ENCODE assay signal across 27 mouse cellular contexts in genomic region chr2:122854636-122855035, GRCm38 (mm10).
A peak's percentile ranks its signal among the peaks of the same experiment; 100 is the strongest.
DNase-seq lines count a peak whose midpoint lies in the region; ATAC-seq and TF ChIP-seq lines count a peak whose summit lies in the region.
"Had no signal": no experiment of that assay in that cellular context is flagged by ENCODE, and none has a peak within 500 bp of the region (broad histone marks: within the 10 kb centered on the region; RNA-seq: fewer than 3 reads in every experiment).

No protein-coding gene starts in this region.

- peak overlapping the region; percentile 85 for H3K27ac ChIP-seq in heart, embryonic 11.5 days (ENCODE audit: low read depth, low read length)
- H3K27ac ChIP-seq in heart, embryonic 16.5 days (ENCODE audit: low read length) = peak overlapping the region; percentile 82
- H3K27ac ChIP-seq in midbrain, embryonic 15.5 days = no peak overlapping the region
- no peak overlapping the region for H3K27ac ChIP-seq in layer of hippocampus, adult 2 months
- H3K27ac ChIP-seq: embryonic facial prominence, embryonic 12.5 days; limb, embryonic 15.5 days; liver, embryonic 14.5 days; macrophage had no signal

- H3K4me1 ChIP-seq in heart, embryonic 11.5 days (ENCODE audit: control insufficient read depth, insufficient read depth, low read length) = peaks cover 17% of the 10 kb centered on the region
- peaks cover 12% of the 10 kb centered on the region for H3K4me1 ChIP-seq in heart, embryonic 16.5 days (ENCODE audit: control insufficient read depth, insufficient read depth, low read length)
- no peaks in the 10 kb centered on the region for H3K4me1 ChIP-seq in midbrain, embryonic 15.5 days
- H3K4me1 ChIP-seq: embryonic facial prominence, embryonic 12.5 days; limb, embryonic 15.5 days had no signal

- WGBS in heart, embryonic 11.5 days (ENCODE audit: insufficient replicate concordance) = 36% methylated on average over 4 of the region's 4 CpGs
- 48% methylated on average over 4 of the region's 4 CpGs for WGBS in heart, embryonic 16.5 days
- WGBS in midbrain, embryonic 15.5 days = 38% methylated on average over 4 of the region's 4 CpGs

- H3K36me3 ChIP-seq in heart, embryonic 11.5 days (ENCODE audit: control insufficient read depth, insufficient read depth, low read length) = no peaks in the 10 kb centered on the region
- no peaks in the 10 kb centered on the region for H3K36me3 ChIP-seq in heart, embryonic 16.5 days (ENCODE audit: control insufficient read depth, insufficient read depth)
- H3K36me3 ChIP-seq in midbrain, embryonic 15.5 days (replicated peaks) = no peaks in the 10 kb centered on the region
- H3K36me3 ChIP-seq: embryonic facial prominence, embryonic 12.5 days; G1E; limb, embryonic 15.5 days had no signal

- no peak for ATAC-seq in heart, embryonic 11.5 days (replicated peaks; ENCODE audit: insufficient number of reproducible peaks, low FRiP score, low TSS enrichment)
- no peak; the same call in 1 of the 2 replicates for ATAC-seq in heart, embryonic 16.5 days (replicated peaks; ENCODE audit: extremely low read depth, insufficient read depth, low FRiP score)
- peak; percentile 42; the same call in 1 of the 2 replicates for ATAC-seq in midbrain, embryonic 15.5 days (replicated peaks)
- ATAC-seq: forebrain, embryonic 14.5 days; hindbrain, embryonic 16.5 days had no signal

- H3K27me3 ChIP-seq in heart, embryonic 11.5 days (ENCODE audit: control insufficient read depth, insufficient read depth, low read length) = no peaks in the 10 kb centered on the region
- no peaks in the 10 kb centered on the region for H3K27me3 ChIP-seq in heart, embryonic 16.5 days (ENCODE audit: control insufficient read depth, insufficient read depth, low read length)
- no peaks in the 10 kb centered on the region for H3K27me3 ChIP-seq in midbrain, embryonic 15.5 days (replicated peaks)
- H3K27me3 ChIP-seq: embryonic facial prominence, embryonic 12.5 days; limb, embryonic 15.5 days had no signal

- H3K9me3 ChIP-seq in heart, embryonic 11.5 days (replicated peaks; ENCODE audit: control insufficient read depth, low read length) = no peaks in the 10 kb centered on the region
- no peaks in the 10 kb centered on the region for H3K9me3 ChIP-seq in heart, embryonic 16.5 days (replicated peaks; ENCODE audit: control insufficient read depth, low read length)
- no peaks in the 10 kb centered on the region for H3K9me3 ChIP-seq in midbrain, embryonic 15.5 days
- H3K9me3 ChIP-seq: embryonic facial prominence, embryonic 12.5 days; limb, embryonic 15.5 days had no signal

- no peak for TF ChIP-seq POLR2A in brain, embryonic 14.5 days (IDR thresholded peaks at IDR 0.05; ENCODE audit: borderline replicate concordance, extremely low read depth, insufficient read depth, insufficient read length, poor library complexity, severe bottlenecking)

- DNase-seq in heart, adult 11 months = no peak
- no peak for DNase-seq in heart, adult 8-10 months (ENCODE audit: low spot score)
- peak; percentile 36 for DNase-seq in brain, embryonic 14.5 days (ENCODE audit: low read depth)
- DNase-seq in layer of hippocampus, adult 2 months (ENCODE audit: low spot score in 2 of 2) = no peak
- no peak for DNase-seq in spleen, postnatal 36 days (ENCODE audit: low spot score in 2 of 2)
- DNase-seq: adrenal gland, adult 8-10 months; cerebellum, adult 11 months; cerebellum, adult 9-10 months; embryo, embryonic 11 days; gastrocnemius, postnatal 14 days; kidney, adult 18-20 months; kidney, postnatal 36 days; left cerebral cortex, postnatal 4 days; lung, adult 2 months; lung, postnatal 10 days; right cerebral cortex, postnatal 14 days; thymus, postnatal 14 days had no signal

- H3K4me2 ChIP-seq in heart, embryonic 11.5 days = no peak overlapping the region
- no peak overlapping the region for H3K4me2 ChIP-seq in heart, embryonic 16.5 days (ENCODE audit: low read depth, low read length)
- no peak overlapping the region for H3K4me2 ChIP-seq in midbrain, embryonic 15.5 days
- H3K4me2 ChIP-seq: embryonic facial prominence, embryonic 12.5 days; limb, embryonic 15.5 days had no signal

- peak overlapping the region; percentile 39; the same call in 1 of the 2 replicates for H3K9ac ChIP-seq in heart, embryonic 11.5 days (ENCODE audit: low read depth, low read length)
- H3K9ac ChIP-seq in heart, embryonic 16.5 days (ENCODE audit: low read length) = 0 out of 2 replicates have a peak overlapping the region, but pooled peaks have one; percentile 21
- no peak overlapping the region for H3K9ac ChIP-seq in midbrain, embryonic 15.5 days
- H3K9ac ChIP-seq: embryonic facial prominence, embryonic 12.5 days; limb, embryonic 15.5 days; liver, embryonic 14.5 days had no signal

- no peak for TF ChIP-seq CTCF in brain, embryonic 14.5 days (IDR thresholded peaks at IDR 0.05; ENCODE audit: borderline replicate concordance, extremely low read depth, insufficient read depth, insufficient read length)
- TF ChIP-seq CTCF in layer of hippocampus, adult 2 months (conservative IDR thresholded peaks at IDR 0.05) = no peak

- no peak overlapping the region for H3K4me3 ChIP-seq in heart, embryonic 11.5 days (ENCODE audit: low read depth, low read length)
- no peak overlapping the region for H3K4me3 ChIP-seq in heart, embryonic 16.5 days (ENCODE audit: low read length)
- no peak overlapping the region for H3K4me3 ChIP-seq in midbrain, embryonic 15.5 days
- no peak overlapping the region for H3K4me3 ChIP-seq in layer of hippocampus, adult 2 months
- H3K4me3 ChIP-seq: embryonic facial prominence, embryonic 12.5 days; limb, embryonic 15.5 days had no signal

Comparison
In these comparisons a context has a peak if more than half of its experiments do, and no peak if none do; other contexts are left out.
1. H3K27ac ChIP-seq: peak in heart, embryonic 11.5 days (single experiment) and heart, embryonic 16.5 days (single experiment); none in midbrain, embryonic 15.5 days (single experiment) and layer of hippocampus, adult 2 months (single experiment).